In genomic region chr19:6364317-6364725, GRCm38 (mm10) we compare ENCODE assay signal across 8 mouse cellular contexts. TPM values are rescaled to one million over a fixed set of nuclear protein-coding genes. Genes with fewer than 3 reads are reported as not detected.
DNase-seq lines count a peak whose midpoint lies in the region; ATAC-seq lines count a peak whose summit lies in the region.

No protein-coding gene starts in this region.

- H3K27ac ChIP-seq in midbrain, embryonic 11.5 days (ENCODE audit: low read depth, low read length) = peak overlapping the region; percentile 98

- intact Hi-C loops in left cerebral cortex, postnatal 4 days (cut with DNase I) = no loop called here

- H3K4me1 ChIP-seq in midbrain, embryonic 11.5 days (ENCODE audit: control insufficient read depth, insufficient read depth, low read length) = peaks cover 11% of the 10 kb centered on the region

- no peak for ATAC-seq in midbrain, embryonic 11.5 days (ENCODE audit: low FRiP score)

- H3K27me3 ChIP-seq in midbrain, embryonic 11.5 days (ENCODE audit: control insufficient read depth, insufficient read depth, low read length) = no peaks in the 10 kb centered on the region

- H3K9ac ChIP-seq in midbrain, embryonic 11.5 days (ENCODE audit: low read length) = peak overlapping the region; percentile 100

- H3K36me3 ChIP-seq in midbrain, embryonic 11.5 days (ENCODE audit: control insufficient read depth, insufficient read depth, low read length) = peaks cover 27% of the 10 kb centered on the region

- H3K4me3 ChIP-seq in midbrain, embryonic 11.5 days (ENCODE audit: low read depth, low read length) = peak overlapping the region; percentile 100

- H3K4me2 ChIP-seq in midbrain, embryonic 11.5 days = peak overlapping the region; percentile 92

- H3K9me3 ChIP-seq in midbrain, embryonic 11.5 days (ENCODE audit: control insufficient read depth, low read length) = no peaks in the 10 kb centered on the region

- WGBS in midbrain, embryonic 11.5 days = under 1% methylated on average over 55 of the region's 55 CpGs

- peak; percentile 89 for DNase-seq in adrenal gland, adult 8-10 months
- peak; percentile 86 for DNase-seq in embryo, embryonic 9.5 days (ENCODE audit: extremely low spot score)
- DNase-seq in gastrocnemius, postnatal 4 days (ENCODE audit: low spot score in 2 of 2) = peak; percentile 85 to 94
- DNase-seq in kidney, adult 11 months = peak; percentile 90
- peak; percentile 95 for DNase-seq in left cerebral cortex, postnatal 4 days
- peak; percentile 99 for DNase-seq in midbrain, embryonic 11.5 days (ENCODE audit: low spot score, missing footprints)
- DNase-seq in right cerebral cortex, postnatal 4 days = peak; percentile 95
- DNase-seq in yolk sac, embryonic 10.5 days (ENCODE audit: low spot score) = peak; percentile 84

RNA-seq across cellular contexts. Expression of gene Sf1, which starts 0.8 kb away (rescaled TPM):
- total RNA-seq in adrenal gland, adult 8-10 months (2022) = 100 to 1,000 TPM; 193 to 274 (median 215) TPM
- 100 to 1,000 TPM; 150 to 183 TPM for total RNA-seq in gastrocnemius, postnatal 4 days (2021)
- 100 to 1,000 TPM; 231 to 244 TPM for total RNA-seq in left cerebral cortex, postnatal 4 days (2021)
- polyA plus RNA-seq in midbrain, embryonic 11.5 days (2014; fragmentation: Nextera tagmentation; extraction: Ambion mirVana) = 186 and 215 TPM in 2 replicates

RNA-seq across cellular contexts. Expression of gene Pygm, which starts 19.9 kb away (rescaled TPM):
- 100 to 1,000 TPM in 2 of 4 experiments, 10 to 100 TPM in 2; 47.6 to 119 (median 92.8) TPM for total RNA-seq in adrenal gland, adult 8-10 months (2022)
- total RNA-seq in gastrocnemius, postnatal 4 days (2021) = 1,000 to 10,000 TPM; 2,079 to 2,155 TPM
- 1 to 10 TPM; 6.2 to 8.2 TPM for total RNA-seq in left cerebral cortex, postnatal 4 days (2021)
- 0.81 and 1.8 TPM in 2 replicates for polyA plus RNA-seq in midbrain, embryonic 11.5 days (2014; fragmentation: Nextera tagmentation; extraction: Ambion mirVana)

RNA-seq across cellular contexts. Expression of gene Map4k2, which starts 23.4 kb away (rescaled TPM):
- total RNA-seq in adrenal gland, adult 8-10 months (2022) = 10 to 100 TPM; 40.6 to 81.6 (median 61.5) TPM
- 10 to 100 TPM; 18.4 to 21.4 TPM for total RNA-seq in gastrocnemius, postnatal 4 days (2021)
- total RNA-seq in left cerebral cortex, postnatal 4 days (2021) = 100 to 1,000 TPM in 1 of 2 experiments, 10 to 100 TPM in 1; 91.7 to 102 TPM
- 6.2 and 8.6 TPM in 2 replicates for polyA plus RNA-seq in midbrain, embryonic 11.5 days (2014; fragmentation: Nextera tagmentation; extraction: Ambion mirVana)

RNA-seq across cellular contexts. Expression of gene Men1, which starts 29.5 kb away (rescaled TPM):
- 10 to 100 TPM; 53.4 to 67.8 (median 64.5) TPM for total RNA-seq in adrenal gland, adult 8-10 months (2022)
- total RNA-seq in gastrocnemius, postnatal 4 days (2021) = 10 to 100 TPM; 23.6 to 24.5 TPM
- total RNA-seq in left cerebral cortex, postnatal 4 days (2021) = 10 to 100 TPM; 81.1 to 81.4 TPM
- polyA plus RNA-seq in midbrain, embryonic 11.5 days (2014; fragmentation: Nextera tagmentation; extraction: Ambion mirVana) = 51.2 and 54.7 TPM in 2 replicates

RNA-seq across cellular contexts. Expression of gene Rasgrp2, which starts 34.8 kb away (rescaled TPM):
- total RNA-seq in adrenal gland, adult 8-10 months (2022) = 10 to 100 TPM; 31.5 to 52.2 (median 34.5) TPM
- 10 to 100 TPM; 37.4 to 40.2 TPM for total RNA-seq in gastrocnemius, postnatal 4 days (2021)
- 100 to 1,000 TPM; 225 to 228 TPM for total RNA-seq in left cerebral cortex, postnatal 4 days (2021)
- 14.1 and 16.8 TPM in 2 replicates for polyA plus RNA-seq in midbrain, embryonic 11.5 days (2014; fragmentation: Nextera tagmentation; extraction: Ambion mirVana)

Comparison
In these comparisons a context has a peak if more than half of its experiments do, and no peak if none do; other contexts are left out.
1. RNA of gene Pygm, which starts 19.9 kb away (total RNA-seq): 2,079 to 2,155 TPM in gastrocnemius, postnatal 4 days; 47.6 to 119 TPM in adrenal gland, adult 8-10 months and 6.2 to 8.2 TPM in left cerebral cortex, postnatal 4 days; every median in the first group is over 10 times any median in the second.
2. Peak in every context shown above with its lines, with median percentiles within 50 percentile points of each other: DNase-seq.